Mouse (Mus musculus): Measurements from ENCODE around the gene Exosc10. TPM values are rescaled to one million over a fixed set of nuclear protein-coding genes. Genes with fewer than 3 reads are reported as not detected.

The Exosc10 gene
- polyA plus RNA-seq, 1 experiment from 2014 or later, result 97.5 TPM

- peaks cover 54% of the 10 kb centered on the region for H3K36me3 ChIP-seq
Observed at GRCm38 (mm10) chr4:148581422-148581821, 23.2 kb downstream of the Exosc10 start.

GRCm38 (mm10) chr4:148583257-148583656 is 25.0 kb downstream of the Exosc10 start:
- ATAC-seq (replicated peaks), result no peak

More at GRCm38 (mm10) chr4:148581422-148581821, 23.2 kb downstream of the Exosc10 start:
- 86% methylated on average over 5 of the region's 5 CpGs for WGBS
- H3K4me1 ChIP-seq, result no peaks in the 10 kb centered on the region
- no peak overlapping the region for H3K4me3 ChIP-seq
- no peak overlapping the region for H3K9ac ChIP-seq (replicated peaks)
- H3K27ac ChIP-seq (replicated peaks), result no peak overlapping the region
- H3K27me3 ChIP-seq, result no peaks in the 10 kb centered on the region
- no peak overlapping the region for H3K4me2 ChIP-seq (replicated peaks)
- 0 out of 2 replicates have a peak, but pooled peaks have one; percentile 51 for ATAC-seq (replicated peaks)
- H3K9me3 ChIP-seq, result no peaks in the 10 kb centered on the region

GRCm38 (mm10) chr4:148586648-148587047 is 28.4 kb downstream of the Exosc10 start:
- Histone ChIP-seq H3K27me3 (no peaks in the 10 kb centered on the region), H3K9ac (replicated peaks) (no peak overlapping the region), H3K36me3 (peaks cover 9% of the 10 kb centered on the region; the same call in 1 of the 2 replicates), H3K4me3 (no peak overlapping the region), H3K4me1 (peaks cover 16% of the 10 kb centered on the region), H3K27ac (replicated peaks) (no peak overlapping the region), H3K9me3 (no peaks in the 10 kb centered on the region), H3K4me2 (replicated peaks) (no peak overlapping the region)
- no peak for ATAC-seq (replicated peaks)
- WGBS, result 88% methylated on average over 9 of the region's 9 CpGs

More at GRCm38 (mm10) chr4:148583257-148583656, 25.0 kb downstream of the Exosc10 start:
- H3K4me1 ChIP-seq, result no peaks in the 10 kb centered on the region
- no peaks in the 10 kb centered on the region for H3K27me3 ChIP-seq
- H3K4me3 ChIP-seq, result no peak overlapping the region
- H3K27ac ChIP-seq (replicated peaks), result no peak overlapping the region
- H3K4me2 ChIP-seq (replicated peaks), result no peak overlapping the region
- WGBS, result 93% methylated on average over 4 of the region's 4 CpGs
- no peak overlapping the region for H3K9ac ChIP-seq (replicated peaks)
- H3K36me3 ChIP-seq, result peaks cover 41% of the 10 kb centered on the region
- H3K9me3 ChIP-seq, result no peaks in the 10 kb centered on the region

GRCm38 (mm10) chr4:148588793-148589192 is 30.6 kb downstream of the Exosc10 start:
- no peak overlapping the region for H3K4me3 ChIP-seq
- H3K27me3 ChIP-seq, result no peaks in the 10 kb centered on the region
- peaks cover 33% of the 10 kb centered on the region for H3K4me1 ChIP-seq
- WGBS, result 63% methylated on average over 9 of the region's 9 CpGs
- no peak overlapping the region for H3K9ac ChIP-seq (replicated peaks)
- no peak overlapping the region for H3K4me2 ChIP-seq (replicated peaks)
- 0 out of 2 replicates have a peak overlapping the region, but pooled peaks have one; percentile 12 for H3K27ac ChIP-seq (replicated peaks)
- H3K9me3 ChIP-seq, result no peaks in the 10 kb centered on the region
- peaks cover 5% of the 10 kb centered on the region; the same call in 1 of the 2 replicates for H3K36me3 ChIP-seq
- no peak for ATAC-seq (replicated peaks)

DNA sequence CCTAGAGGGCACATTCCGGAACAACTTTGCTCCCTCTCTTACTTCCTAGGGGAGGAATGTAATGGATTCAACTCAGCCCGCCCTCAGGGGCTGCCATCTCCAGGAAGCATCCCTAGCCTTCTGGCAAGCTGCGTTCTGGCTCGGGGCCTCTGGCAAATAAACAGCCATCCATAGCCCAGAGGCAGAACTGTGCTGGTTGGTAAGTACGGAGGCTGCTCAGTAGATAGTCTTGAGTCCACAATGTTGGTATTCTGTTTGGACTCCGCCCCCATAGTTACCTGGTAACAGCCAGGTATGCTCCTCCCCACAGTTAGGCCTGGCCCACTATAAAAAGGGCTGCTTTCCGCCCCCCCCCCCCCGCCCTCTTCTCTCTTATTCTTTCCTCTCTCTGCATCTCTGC is 31.3 kb downstream of the Exosc10 start:
- no peaks in the 10 kb centered on the region for H3K9me3 ChIP-seq
- no peak overlapping the region for H3K9ac ChIP-seq (replicated peaks)
- no peak for ATAC-seq (replicated peaks)
- H3K27me3 ChIP-seq, result no peaks in the 10 kb centered on the region
- no peak overlapping the region for H3K4me2 ChIP-seq (replicated peaks)
- H3K4me3 ChIP-seq, result no peak overlapping the region
- peaks cover 33% of the 10 kb centered on the region for H3K4me1 ChIP-seq
- H3K36me3 ChIP-seq, result peaks cover 12% of the 10 kb centered on the region
- H3K27ac ChIP-seq (replicated peaks), result no peak overlapping the region
- 49% methylated on average over 8 of the region's 8 CpGs for WGBS

DNA sequence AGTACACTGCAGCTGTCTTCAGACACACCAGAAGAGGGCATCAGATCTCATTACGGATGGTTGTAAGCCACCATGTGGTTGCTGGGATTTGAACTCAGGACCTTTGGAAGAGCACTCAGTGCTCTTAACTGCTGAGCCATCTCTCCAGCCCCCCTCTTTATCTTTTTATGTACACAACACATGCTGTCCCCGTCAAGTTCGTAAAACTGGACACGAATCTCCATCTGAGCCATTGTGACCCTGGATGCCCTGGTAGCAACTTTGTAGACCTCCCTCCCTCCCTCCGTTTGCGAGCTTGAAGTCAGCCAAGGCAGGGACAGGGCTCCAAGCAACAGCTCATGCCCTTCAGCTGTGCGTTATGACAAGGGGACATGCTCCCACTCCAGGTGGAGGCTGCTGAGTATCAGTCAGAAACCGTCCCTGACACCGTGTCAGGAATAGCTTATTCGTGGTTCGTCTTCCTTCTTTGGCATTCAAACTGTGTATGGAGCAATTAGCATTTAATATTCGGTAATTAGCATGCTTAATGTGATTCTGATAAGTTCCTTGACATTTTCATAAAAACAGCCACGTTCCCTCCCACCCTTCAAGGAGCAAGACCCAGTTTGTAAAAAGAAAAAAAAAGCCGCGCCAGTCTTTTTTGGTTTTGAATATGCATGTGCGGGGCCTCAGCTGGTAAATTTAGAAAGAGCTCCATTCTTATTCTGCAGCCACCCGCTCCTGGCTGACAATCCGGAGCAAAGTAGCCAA is 32.4 kb downstream of the Exosc10 start:
- Histone ChIP-seq H3K4me3 (peak overlapping the region; percentile 92), H3K27ac (replicated peaks) (peak overlapping the region; percentile 90), H3K9me3 (no peaks in the 10 kb centered on the region), H3K36me3 (peaks cover 22% of the 10 kb centered on the region), H3K9ac (replicated peaks) (peak overlapping the region; percentile 49), H3K4me1 (peaks cover 37% of the 10 kb centered on the region), H3K27me3 (no peaks in the 10 kb centered on the region), H3K4me2 (replicated peaks) (peak overlapping the region; percentile 76)
- ATAC-seq (replicated peaks), result peak; percentile 29
- 7% methylated on average over 18 of the region's 18 CpGs for WGBS

DNA sequence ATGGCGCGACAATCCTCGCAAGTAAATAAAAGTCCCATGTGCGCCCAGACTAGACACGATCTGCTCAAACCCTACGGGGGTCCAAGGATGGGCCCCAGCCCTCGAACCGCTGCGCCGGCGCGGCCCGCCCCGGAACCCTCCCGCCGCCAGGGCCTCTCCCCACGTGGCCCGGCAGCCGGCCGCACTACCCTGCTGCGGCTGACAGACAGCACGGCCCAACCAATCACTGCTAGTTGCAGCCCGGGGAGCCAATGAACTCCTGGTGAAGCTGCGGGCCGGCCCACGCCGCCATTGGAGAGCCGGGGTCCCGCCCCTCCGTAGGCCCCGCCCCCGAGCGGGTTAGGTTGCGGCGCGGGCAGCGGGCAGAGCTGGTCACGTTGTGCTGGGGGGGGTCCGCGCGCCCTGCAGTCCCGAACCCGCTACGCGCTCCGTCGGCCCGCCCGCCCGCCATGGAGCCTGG is 33.0 kb downstream of the Exosc10 start, which contains the start of gene Srm:
Srm (plus strand) TSS at position 333 of the 460 bp plus-strand sequence.
- no peaks in the 10 kb centered on the region for H3K9me3 ChIP-seq
- under 1% methylated on average over 39 of the region's 50 CpGs for WGBS
- H3K27me3 ChIP-seq, result no peaks in the 10 kb centered on the region
- H3K27ac ChIP-seq (replicated peaks), result peak within 1 kb of the TSS; percentile 90
- peak within 1 kb of the TSS; percentile 78 for H3K9ac ChIP-seq (replicated peaks)
- peak within 1 kb of the TSS; percentile 76 for H3K4me2 ChIP-seq (replicated peaks)
- peaks cover 27% of the 10 kb centered on the region for H3K36me3 ChIP-seq
- peaks cover 37% of the 10 kb centered on the region for H3K4me1 ChIP-seq
- H3K4me3 ChIP-seq, result peak within 1 kb of the TSS; percentile 92
- peak; percentile 99 for ATAC-seq (replicated peaks)

GRCm38 (mm10) chr4:148591637-148592380 is 33.6 kb downstream of the Exosc10 start:
- H3K27me3 ChIP-seq, result no peaks in the 10 kb centered on the region
- peaks cover 33% of the 10 kb centered on the region for H3K36me3 ChIP-seq
- H3K4me1 ChIP-seq, result peaks cover 37% of the 10 kb centered on the region
- under 1% methylated on average over 53 of the region's 53 CpGs for WGBS
- H3K27ac ChIP-seq (replicated peaks), result peak overlapping the region; percentile 90
- peak overlapping the region; percentile 76 for H3K4me2 ChIP-seq (replicated peaks)
- no peaks in the 10 kb centered on the region for H3K9me3 ChIP-seq
- peak overlapping the region; percentile 92 for H3K4me3 ChIP-seq
- peak overlapping the region; percentile 78 for H3K9ac ChIP-seq (replicated peaks)
- peak; percentile 38 for ATAC-seq (replicated peaks)

GRCm38 (mm10) chr4:148593996-148594395 is 35.8 kb downstream of the Exosc10 start:
- Histone ChIP-seq H3K9me3 (no peaks in the 10 kb centered on the region), H3K4me2 (replicated peaks) (no peak overlapping the region), H3K27ac (replicated peaks) (no peak overlapping the region), H3K36me3 (peaks cover 49% of the 10 kb centered on the region), H3K4me1 (peaks cover 34% of the 10 kb centered on the region), H3K27me3 (no peaks in the 10 kb centered on the region), H3K9ac (replicated peaks) (no peak overlapping the region), H3K4me3 (no peak overlapping the region)
- 94% methylated on average over 11 of the region's 11 CpGs for WGBS
- ATAC-seq (replicated peaks), result no peak

GRCm38 (mm10) chr4:148595916-148596315 is 37.7 kb downstream of the Exosc10 start:
- ATAC-seq (replicated peaks), result no peak
- Histone ChIP-seq H3K4me2 (replicated peaks) (no peak overlapping the region), H3K9me3 (no peaks in the 10 kb centered on the region), H3K9ac (replicated peaks) (no peak overlapping the region), H3K36me3 (peaks cover 52% of the 10 kb centered on the region), H3K27ac (replicated peaks) (0 out of 2 replicates have a peak overlapping the region, but pooled peaks have one; percentile 24), H3K27me3 (no peaks in the 10 kb centered on the region), H3K4me1 (peaks cover 21% of the 10 kb centered on the region), H3K4me3 (no peak overlapping the region)
- WGBS, result 47% methylated on average over 6 of the region's 6 CpGs

GRCm38 (mm10) chr4:148596731-148597130 is 38.5 kb downstream of the Exosc10 start:
- Histone ChIP-seq H3K4me3 (no peak overlapping the region), H3K27me3 (no peaks in the 10 kb centered on the region), H3K4me1 (peaks cover 21% of the 10 kb centered on the region), H3K27ac (replicated peaks) (no peak overlapping the region), H3K36me3 (peaks cover 52% of the 10 kb centered on the region), H3K4me2 (replicated peaks) (no peak overlapping the region), H3K9me3 (no peaks in the 10 kb centered on the region), H3K9ac (replicated peaks) (no peak overlapping the region)
- WGBS, result 97% methylated on average over 3 of the region's 3 CpGs
- no peak for ATAC-seq (replicated peaks)

GRCm38 (mm10) chr4:148598826-148599225 is 40.6 kb downstream of the Exosc10 start:
- ATAC-seq (replicated peaks), result no peak
- H3K27ac ChIP-seq (replicated peaks), result no peak overlapping the region
- peaks cover 4% of the 10 kb centered on the region; the same call in 1 of the 2 replicates for H3K4me1 ChIP-seq
- H3K36me3 ChIP-seq, result peaks cover 47% of the 10 kb centered on the region
- no peaks in the 10 kb centered on the region for H3K27me3 ChIP-seq
- no peak overlapping the region for H3K4me3 ChIP-seq
- H3K4me2 ChIP-seq (replicated peaks), result no peak overlapping the region
- 94% methylated on average over 12 of the region's 12 CpGs for WGBS
- no peaks in the 10 kb centered on the region for H3K9me3 ChIP-seq
- H3K9ac ChIP-seq (replicated peaks), result no peak overlapping the region

All from forebrain, embryonic 15.5 days (tissue).